Mouse (Mus musculus) myocyte (in vitro differentiated cells): ENCODE results near the gene Nrsn2. TPM values are rescaled to one million over a fixed set of nuclear protein-coding genes. Genes with fewer than 3 reads are reported as not detected.
A peak's percentile ranks its signal among the peaks of the same experiment; 100 is the strongest.
"Not testable (repeated sequence)": the region's sequence is repeated elsewhere in the genome, so short reads cannot be mapped to it uniquely, and the experiment has no call there.

Experiments
- H3K27me3 ChIP-seq: one replicate; pipeline ENCODE4 v1.6.1; 2011; ENCODE audit not compliant: control insufficient read depth, insufficient read depth, insufficient read length
- H3K36me3 ChIP-seq: one replicate; pipeline ENCODE4 v1.6.1; 2011; ENCODE audit not compliant: control insufficient read depth, insufficient read depth
- H3K4me2 ChIP-seq: one replicate; pipeline ENCODE4 v1.6.1; 2011; ENCODE audit warnings: low read depth, control low read depth
- H3K4me3 ChIP-seq: one replicate; pipeline ENCODE4 v1.5.1; 2011; ENCODE audit warnings: mild to moderate bottlenecking, control low read depth, moderate library complexity
- H3K79me2 ChIP-seq: one replicate; pipeline ENCODE4 v1.6.1; 2011; ENCODE audit not compliant: control insufficient read depth, insufficient read depth
- H3ac ChIP-seq: one replicate; pipeline ENCODE4 v1.6.1; 2011; ENCODE audit not compliant: control insufficient read depth, insufficient read length
- CEBPB ChIP-seq: IDR thresholded peaks from 2 replicates; pipeline ENCODE4 v1.6.1; 2011; ENCODE audit warnings: mild to moderate bottlenecking, moderate library complexity; ENCODE audit not compliant: poor library complexity, insufficient read depth, severe bottlenecking
- E2F4 ChIP-seq: IDR thresholded peaks from one replicate; pipeline ENCODE4 v1.6.1; 2011; ENCODE audit warnings: mild to moderate bottlenecking, control low read depth, moderate library complexity; ENCODE audit not compliant: insufficient read depth
- MAX ChIP-seq: IDR thresholded peaks from one replicate; pipeline ENCODE4 v1.6.1; 2011; ENCODE audit warnings: low read depth, mild to moderate bottlenecking, control low read depth
- MYOD1 ChIP-seq, 3 experiments: IDR thresholded peaks; one replicate each; pipeline ENCODE4 v1.6.1; 2011; ENCODE audit warnings: control low read depth in 2 of 3, low read depth in 2 of 3, mild to moderate bottlenecking in 2 of 3, moderate library complexity in 1 of 3; ENCODE audit not compliant: insufficient read length in 2 of 3, control insufficient read depth in 1 of 3
- MYOG ChIP-seq, 3 experiments: IDR thresholded peaks; one replicate each; pipeline ENCODE4 v1.6.1; 2011; ENCODE audit warnings: control low read depth in 2 of 3, low read depth in 2 of 3, mild to moderate bottlenecking in 2 of 3; ENCODE audit not compliant: insufficient read length in 2 of 3, control insufficient read depth in 1 of 3, insufficient read depth in 1 of 3
- POLR2A ChIP-seq: IDR thresholded peaks from one replicate; pipeline ENCODE4 v1.6.1; 2011; ENCODE audit warnings: low read depth, mild to moderate bottlenecking, control low read depth, moderate library complexity; ENCODE audit not compliant: insufficient read length
- POLR2AphosphoS2 ChIP-seq: IDR thresholded peaks from one replicate; pipeline ENCODE4 v1.6.1; 2011; ENCODE audit warnings: low read depth, control low read depth; ENCODE audit not compliant: insufficient read length
- REST ChIP-seq: IDR thresholded peaks from one replicate; pipeline ENCODE4 v1.6.1; 2011; ENCODE audit warnings: mild to moderate bottlenecking, control low read depth, moderate library complexity; ENCODE audit not compliant: insufficient read depth, insufficient read length
- SRF ChIP-seq: IDR thresholded peaks from one replicate; pipeline ENCODE4 v1.6.1; 2011; ENCODE audit warnings: low read depth; ENCODE audit not compliant: control insufficient read depth, insufficient read length
- TCF12 ChIP-seq: IDR thresholded peaks from one replicate; pipeline ENCODE4 v1.6.1; 2011; ENCODE audit warnings: mild to moderate bottlenecking, control low read depth; ENCODE audit not compliant: poor library complexity, insufficient read depth, severe bottlenecking
- TCF3 ChIP-seq: IDR thresholded peaks from one replicate; pipeline ENCODE4 v1.6.1; 2011; ENCODE audit warnings: low read depth, control low read depth; ENCODE audit not compliant: insufficient read length
- USF1 ChIP-seq: IDR thresholded peaks from one replicate; pipeline ENCODE4 v1.6.1; 2011; ENCODE audit warnings: low read depth, mild to moderate bottlenecking, control low read depth, moderate library complexity
- polyA plus RNA-seq: library from polyadenylated mRNA; unstranded; fragments of >200 nt; fragmentation: generic; extraction: Trizol; gene quantifications from one replicate; pipeline ENCODE4 v1.2.1, GENCODE M21; 2012; ENCODE audit warnings: missing spikeins

The Nrsn2 gene
- polyA plus RNA-seq, 1 experiment: not detected

GRCm38 (mm10) chr2:152359616-152360015 is 16.8 kb downstream of the Nrsn2 start:
- TF ChIP-seq CEBPB (no peak), E2F4 (no peak), TCF12 (no peak), SRF (no peak), MYOD1 (IDR thresholded peaks at IDR 0.05; ENCODE audit: control insufficient read depth in 1 of 3, insufficient read length in 2 of 3, low read depth in 2 of 3) (peak in 2 of 3 experiments; percentile 23 to 77), POLR2AphosphoS2 (no peak), USF1 (no peak), POLR2A (no peak), MYOG (IDR thresholded peaks at IDR 0.05; ENCODE audit: control insufficient read depth in 1 of 3, insufficient read depth in 1 of 3, insufficient read length in 2 of 3, low read depth in 2 of 3) (peak in 1 of 3 experiments; percentile 92), MAX (no peak), TCF3 (peak; percentile 62), REST (no peak)
- Histone ChIP-seq H3K4me3 (no peak overlapping the region), H3ac (no peak overlapping the region), H3K4me2 (peak overlapping the region; percentile 31), H3K27me3 (no peaks in the 10 kb centered on the region), H3K36me3 (no peaks in the 10 kb centered on the region), H3K79me2 (no peaks in the 10 kb centered on the region)

GRCm38 (mm10) chr2:152358977-152359376 is 17.5 kb downstream of the Nrsn2 start:
- not testable (repeated sequence) for H3K27me3 ChIP-seq

GRCm38 (mm10) chr2:152357254-152357653 is 19.2 kb downstream of the Nrsn2 start:
- Histone ChIP-seq H3K27me3 (no peaks in the 10 kb centered on the region), H3K4me3 (no peak overlapping the region), H3K4me2 (no peak overlapping the region), H3ac (no peak overlapping the region), H3K36me3 (no peaks in the 10 kb centered on the region), H3K79me2 (no peaks in the 10 kb centered on the region)
- TF ChIP-seq MYOD1 (IDR thresholded peaks at IDR 0.05; ENCODE audit: control insufficient read depth in 1 of 3, insufficient read length in 2 of 3, low read depth in 2 of 3): no peak
- TF ChIP-seq SRF: no peak
- no peak for TF ChIP-seq TCF12
- no peak for TF ChIP-seq REST
- no peak for TF ChIP-seq MYOG (IDR thresholded peaks at IDR 0.05; ENCODE audit: control insufficient read depth in 1 of 3, insufficient read depth in 1 of 3, insufficient read length in 2 of 3, low read depth in 2 of 3)
- no peak for TF ChIP-seq USF1
- TF ChIP-seq POLR2AphosphoS2: no peak
- no peak for TF ChIP-seq TCF3
- TF ChIP-seq CEBPB: no peak

More at GRCm38 (mm10) chr2:152358977-152359376, 17.5 kb downstream of the Nrsn2 start:
- not testable (repeated sequence) for H3K4me2 ChIP-seq, H3ac ChIP-seq, H3K36me3 ChIP-seq, H3K79me2 ChIP-seq, H3K4me3 ChIP-seq

- TF ChIP-seq CEBPB: peak; percentile 91; the same call in 1 of the 2 replicates
- TF ChIP-seq E2F4: no peak
- TF ChIP-seq POLR2A: peak; percentile 29
- TF ChIP-seq REST: no peak
- TF ChIP-seq TCF12: no peak
- TF ChIP-seq POLR2AphosphoS2: no peak
- peak in 1 of 3 experiments; percentile 50 for TF ChIP-seq MYOD1 (IDR thresholded peaks at IDR 0.05; ENCODE audit: control insufficient read depth in 1 of 3, insufficient read length in 2 of 3, low read depth in 2 of 3)
- no peak for TF ChIP-seq SRF
- no peak for TF ChIP-seq MYOG (IDR thresholded peaks at IDR 0.05; ENCODE audit: control insufficient read depth in 1 of 3, insufficient read depth in 1 of 3, insufficient read length in 2 of 3, low read depth in 2 of 3)
- no peak for TF ChIP-seq TCF3
- no peak overlapping the region for H3ac ChIP-seq
- no peak overlapping the region for H3K4me3 ChIP-seq
- H3K27me3 ChIP-seq: no peaks in the 10 kb centered on the region
- H3K36me3 ChIP-seq: no peaks in the 10 kb centered on the region
- no peaks in the 10 kb centered on the region for H3K79me2 ChIP-seq
- peak overlapping the region; percentile 70 for H3K4me2 ChIP-seq
Observed at GRCm38 (mm10) chr2:152349842-152350540, 26.4 kb downstream of the Nrsn2 start.

GRCm38 (mm10) chr2:152349205-152349604 is 27.2 kb downstream of the Nrsn2 start:
- Histone ChIP-seq H3K4me3 (no peak overlapping the region), H3K36me3 (no peaks in the 10 kb centered on the region), H3ac (no peak overlapping the region), H3K79me2 (no peaks in the 10 kb centered on the region), H3K4me2 (peak overlapping the region; percentile 70), H3K27me3 (no peaks in the 10 kb centered on the region)
- TF ChIP-seq MAX (no peak), CEBPB (0 out of 2 replicates have a peak, but pooled peaks have one; percentile 29), MYOD1 (IDR thresholded peaks at IDR 0.05; ENCODE audit: control insufficient read depth in 1 of 3, insufficient read length in 2 of 3, low read depth in 2 of 3) (peak in 1 of 3 experiments; percentile 45)
